ENCODE assay signal across 22 mouse cellular contexts in the genomic region with DNA sequence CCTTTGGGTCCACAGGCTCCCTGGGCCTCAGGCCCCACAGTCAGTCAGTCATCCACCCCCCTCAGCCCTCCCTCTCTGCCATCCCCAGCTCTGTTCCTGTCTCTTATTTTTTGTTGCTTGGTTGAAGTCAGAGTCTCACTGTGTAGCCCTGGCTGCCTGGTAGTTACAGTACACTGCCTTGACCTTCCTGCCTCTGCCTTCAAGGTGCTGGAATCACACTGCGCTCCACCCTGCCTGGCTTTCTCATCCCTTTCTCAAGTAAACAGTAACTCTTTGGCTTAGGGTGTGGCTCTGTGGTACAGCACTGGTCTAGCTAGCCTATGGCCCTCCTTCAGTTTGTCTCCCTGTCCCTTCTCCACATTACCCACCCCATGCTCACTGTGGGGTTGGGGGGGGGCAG. TPM values are rescaled to one million over a fixed set of nuclear protein-coding genes. Genes with fewer than 3 reads are reported as not detected.
DNase-seq lines count a peak whose midpoint lies in the region; TF ChIP-seq lines count a peak whose summit lies in the region.
"Had no signal": no experiment of that assay in that cellular context is flagged by ENCODE, and none has a peak within 500 bp of the region (broad histone marks: within the 10 kb centered on the region; RNA-seq: fewer than 3 reads in every experiment).

No protein-coding gene starts in this region.

- H3K4me1 ChIP-seq in heart, embryonic 10.5 days, result peaks cover 28% of the 10 kb centered on the region
- peaks cover 40% of the 10 kb centered on the region for H3K4me1 ChIP-seq in kidney, adult 2 months (ENCODE audit: control insufficient read depth, insufficient read depth, low read length)

- H3K27me3 ChIP-seq in heart, embryonic 10.5 days (ENCODE audit: insufficient read depth, poor library complexity, severe bottlenecking), result peaks cover 12% of the 10 kb centered on the region; the same call in 1 of the 2 replicates
- H3K27me3 ChIP-seq in kidney, adult 2 months (replicated peaks; ENCODE audit: control insufficient read depth, insufficient read depth, low read length), result no peaks in the 10 kb centered on the region
- H3K27me3 ChIP-seq: limb, embryonic 12.5 days; lung, embryonic 15.5 days had no signal

- H3K36me3 ChIP-seq in heart, embryonic 10.5 days, result no peaks in the 10 kb centered on the region
- no peaks in the 10 kb centered on the region for H3K36me3 ChIP-seq in kidney, adult 2 months (ENCODE audit: control insufficient read depth, insufficient read depth, low read length)
- no peaks in the 10 kb centered on the region; the same call in 1 of the 2 replicates for H3K36me3 ChIP-seq in macrophage (ENCODE audit: inconsistent target)
- H3K36me3 ChIP-seq: forebrain, embryonic 12.5 days; hindbrain, embryonic 13.5 days; limb, embryonic 12.5 days; liver, embryonic 12.5 days; lung, embryonic 15.5 days; neural tube, embryonic 12.5 days had no signal

- WGBS in heart, embryonic 10.5 days, result 85% methylated on average over 1 of the region's 1 CpGs
- 62% methylated on average over 1 of the region's 1 CpGs for WGBS in kidney, adult 2 months
- 100% methylated on average over 1 of the region's 1 CpGs for WGBS in macrophage (ENCODE audit: missing documents)

- no peak overlapping the region for H3K4me3 ChIP-seq in heart, embryonic 10.5 days
- H3K4me3 ChIP-seq in kidney, adult 2 months (ENCODE audit: insufficient read depth, low read depth, low read length), result no peak overlapping the region
- no peak overlapping the region for H3K4me3 ChIP-seq in macrophage (ENCODE audit: inconsistent target)
- H3K4me3 ChIP-seq: forebrain, embryonic 12.5 days; hindbrain, embryonic 13.5 days; limb, embryonic 12.5 days; liver, embryonic 12.5 days; lung, embryonic 15.5 days; neural tube, embryonic 12.5 days had no signal

- no peak for TF ChIP-seq POLR2A in kidney, adult 2 months (IDR thresholded peaks at IDR 0.05; ENCODE audit: low read depth, low read length)

- peaks cover 66% of the 10 kb centered on the region for H3K79me2 ChIP-seq in macrophage (ENCODE audit: inconsistent target)

- no peak for TF ChIP-seq CTCF in kidney, adult 2 months (conservative IDR thresholded peaks at IDR 0.05; ENCODE audit: insufficient read depth, insufficient read length, low read depth, low read length)

- H3K9me3 ChIP-seq in heart, embryonic 10.5 days, result no peaks in the 10 kb centered on the region
- H3K9me3 ChIP-seq: forebrain, embryonic 12.5 days; hindbrain, embryonic 13.5 days; limb, embryonic 12.5 days; liver, embryonic 12.5 days; lung, embryonic 15.5 days; neural tube, embryonic 12.5 days had no signal

- H3K27ac ChIP-seq in heart, embryonic 10.5 days, result no peak overlapping the region
- H3K27ac ChIP-seq in kidney, adult 2 months (ENCODE audit: insufficient read depth, low read depth, low read length), result peak overlapping the region; percentile 47; the same call in 1 of the 2 replicates
- peak overlapping the region; percentile 96 for H3K27ac ChIP-seq in macrophage
- H3K27ac ChIP-seq: forebrain, embryonic 12.5 days; hindbrain, embryonic 13.5 days; limb, embryonic 12.5 days; liver, embryonic 12.5 days; lung, embryonic 15.5 days; neural tube, embryonic 12.5 days had no signal

- peak; percentile 90 for DNase-seq in heart, adult 11 months
- no peak for DNase-seq in heart, embryonic 10.5 days (ENCODE audit: low spot score)
- DNase-seq in kidney, adult 2 months, result peak; percentile 81
- no peak for DNase-seq in kidney, postnatal 4 days
- peak; percentile 81 for DNase-seq in ES-CJ7 (ENCODE audit: low read depth, low spot score)
- DNase-seq in cerebellum, adult 18-20 months, result no peak
- DNase-seq: adrenal gland, adult 8-10 months; cerebellum, postnatal 25 days; embryo, embryonic 11 days; gastrocnemius, postnatal 14 days; lung, postnatal 4 days; right cerebral cortex, postnatal 4 days; thymus, postnatal 36 days had no signal

RNA-seq across cellular contexts. Expression of a gene that starts 4.3 kb away (rescaled TPM):
- 0.25 TPM in 1 of 2 replicates, not detected in the other for polyA plus RNA-seq in heart, embryonic 10.5 days (2016; fragmentation: Nextera tagmentation; extraction: Ambion mirVana)
- 3.8 and 4.1 TPM in 2 replicates for polyA plus RNA-seq in kidney, adult 2 months (2012; rRNA removed)
- total RNA-seq in macrophage (2018; cell fraction: chromatin; rRNA removed), result 10 to 100 TPM in 25 of 26 experiments, 1 to 10 TPM in 1; 7.6 to 87.6 (median 29.3) TPM
- total RNA-seq in macrophage (2018; cell fraction: cytosol; rRNA removed), result 10 to 100 TPM in 23 of 26 experiments, 1 to 10 TPM in 3; 8.5 to 49.0 (median 19.5) TPM
- total RNA-seq in macrophage (2018; cell fraction: nucleus; rRNA removed), result 10 to 100 TPM in 25 of 26 experiments, 1 to 10 TPM in 1; 10.0 to 76.3 (median 24.5) TPM
- 16.4 to 43.4 TPM (median 40.3 TPM) in 3 replicates for polyA plus RNA-seq in macrophage (2018)
- polyA plus RNA-seq: intestine, embryonic 14.5 days; midbrain, embryonic 11.5 days had no signal

RNA-seq across cellular contexts. Expression of a gene that starts 5.8 kb away (rescaled TPM):
- polyA plus RNA-seq in heart, embryonic 10.5 days (2016; fragmentation: Nextera tagmentation; extraction: Ambion mirVana), result 3.0 and 4.7 TPM in 2 replicates
- 55.5 and 65.1 TPM in 2 replicates for polyA plus RNA-seq in kidney, adult 2 months (2012; rRNA removed)
- 10 to 100 TPM; 10.1 to 98.0 (median 32.6) TPM for total RNA-seq in macrophage (2018; cell fraction: chromatin; rRNA removed)
- total RNA-seq in macrophage (2018; cell fraction: cytosol; rRNA removed), result 100 to 1,000 TPM in 13 of 26 experiments, 10 to 100 TPM in 13; 63.6 to 208 (median 113) TPM
- 100 to 1,000 TPM in 3 of 26 experiments, 10 to 100 TPM in 23; 28.0 to 147 (median 60.6) TPM for total RNA-seq in macrophage (2018; cell fraction: nucleus; rRNA removed)
- polyA plus RNA-seq in macrophage (2018), result 89.2 to 140 TPM (median 130 TPM) in 3 replicates

RNA-seq across cellular contexts. Expression of a gene that starts 6.0 kb away (rescaled TPM):
- 1.8 and 2.2 TPM in 2 replicates for polyA plus RNA-seq in heart, embryonic 10.5 days (2016; fragmentation: Nextera tagmentation; extraction: Ambion mirVana)
- polyA plus RNA-seq in kidney, adult 2 months (2012; rRNA removed), result 11.0 and 11.6 TPM in 2 replicates
- total RNA-seq in macrophage (2018; cell fraction: chromatin; rRNA removed), result 10 to 100 TPM in 25 of 26 experiments, 1 to 10 TPM in 1; 9.2 to 61.0 (median 21.7) TPM
- 10 to 100 TPM; 15.3 to 58.0 (median 30.0) TPM for total RNA-seq in macrophage (2018; cell fraction: cytosol; rRNA removed)
- 10 to 100 TPM in 25 of 26 experiments, 1 to 10 TPM in 1; 9.5 to 49.6 (median 23.0) TPM for total RNA-seq in macrophage (2018; cell fraction: nucleus; rRNA removed)
- polyA plus RNA-seq in macrophage (2018), result 25.2 to 36.9 TPM (median 25.5 TPM) in 3 replicates

RNA-seq across cellular contexts. Expression of a gene that starts 8.0 kb away (rescaled TPM):
- 95.3 and 108 TPM in 2 replicates for polyA plus RNA-seq in heart, embryonic 10.5 days (2016; fragmentation: Nextera tagmentation; extraction: Ambion mirVana)
- polyA plus RNA-seq in kidney, adult 2 months (2012; rRNA removed), result 41.8 and 43.5 TPM in 2 replicates
- 100 to 1,000 TPM; 150 to 595 (median 301) TPM for total RNA-seq in macrophage (2018; cell fraction: chromatin; rRNA removed)
- 10 to 100 TPM; 51.5 to 80.4 (median 66.5) TPM for total RNA-seq in macrophage (2018; cell fraction: cytosol; rRNA removed)
- total RNA-seq in macrophage (2018; cell fraction: nucleus; rRNA removed), result 100 to 1,000 TPM in 24 of 26 experiments, 10 to 100 TPM in 2; 85.8 to 278 (median 154) TPM
- 57.8 to 99.6 TPM (median 77.5 TPM) in 3 replicates for polyA plus RNA-seq in macrophage (2018)

RNA-seq across cellular contexts. Expression of a gene that starts 17.7 kb away (rescaled TPM):
- 481 and 586 TPM in 2 replicates for polyA plus RNA-seq in heart, embryonic 10.5 days (2016; fragmentation: Nextera tagmentation; extraction: Ambion mirVana)
- 200 and 244 TPM in 2 replicates for polyA plus RNA-seq in kidney, adult 2 months (2012; rRNA removed)
- total RNA-seq in macrophage (2018; cell fraction: chromatin; rRNA removed), result 1,000 to 10,000 TPM in 13 of 26 experiments, 100 to 1,000 TPM in 13; 445 to 1,542 (median 988) TPM
- total RNA-seq in macrophage (2018; cell fraction: cytosol; rRNA removed), result 100 to 1,000 TPM; 534 to 868 (median 666) TPM
- 1,000 to 10,000 TPM in 4 of 26 experiments, 100 to 1,000 TPM in 22; 458 to 1,180 (median 654) TPM for total RNA-seq in macrophage (2018; cell fraction: nucleus; rRNA removed)
- 683 to 1,306 TPM (median 693 TPM) in 3 replicates for polyA plus RNA-seq in macrophage (2018)

Comparison
In these comparisons a context has a peak if more than half of its experiments do, and no peak if none do; other contexts are left out.
1. DNase-seq: peak in heart, adult 11 months (single experiment), kidney, adult 2 months (single experiment) and ES-CJ7 (single experiment); none in heart, embryonic 10.5 days (single experiment), kidney, postnatal 4 days (0 of 2) and cerebellum, adult 18-20 months (0 of 2).